Mouse (Mus musculus) layer of hippocampus, postnatal 25 days (tissue): Measurements from ENCODE around the gene Psmf1. TPM values are rescaled to one million over a fixed set of nuclear protein-coding genes. Genes with fewer than 3 reads are reported as not detected.

Experiments used
- DNase-seq, 2 experiments: peaks; one replicate each; pipeline ENCODE4 v3.0.0; 2022; ENCODE audit warnings: mixed read lengths in 2 of 2, low spot score in 1 of 2; ENCODE audit errors: extremely low spot score in 1 of 2
- total RNA-seq, 2 experiments: library from RNA; stranded (reverse); gene quantifications; 2 replicates each; pipeline ENCODE4 v1.2.3; 2021

Psmf1 gene
- total RNA-seq, 2 experiments from 2014 or later, result 33.3 to 34.0 TPM

DNA sequence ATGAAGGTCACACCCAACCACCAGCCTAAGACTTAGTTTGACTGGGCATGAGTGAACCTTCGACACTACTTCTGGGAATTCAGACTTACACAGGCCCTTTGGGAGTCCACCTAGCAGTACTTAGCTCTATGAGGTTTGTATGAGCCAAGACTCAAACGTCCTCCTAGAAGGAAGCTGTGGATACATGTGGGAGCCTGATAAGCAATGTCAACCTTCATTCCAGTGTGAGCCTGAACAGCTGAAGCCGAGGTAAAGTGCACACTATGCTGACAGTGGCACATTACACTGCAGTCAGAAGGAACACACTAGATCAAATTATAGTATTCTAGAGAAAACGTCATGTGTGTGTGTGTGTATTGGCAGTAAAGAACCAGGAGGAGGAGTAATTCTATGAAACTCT is 5.5 kb downstream of the Psmf1 start:
- no peak for DNase-seq

DNA sequence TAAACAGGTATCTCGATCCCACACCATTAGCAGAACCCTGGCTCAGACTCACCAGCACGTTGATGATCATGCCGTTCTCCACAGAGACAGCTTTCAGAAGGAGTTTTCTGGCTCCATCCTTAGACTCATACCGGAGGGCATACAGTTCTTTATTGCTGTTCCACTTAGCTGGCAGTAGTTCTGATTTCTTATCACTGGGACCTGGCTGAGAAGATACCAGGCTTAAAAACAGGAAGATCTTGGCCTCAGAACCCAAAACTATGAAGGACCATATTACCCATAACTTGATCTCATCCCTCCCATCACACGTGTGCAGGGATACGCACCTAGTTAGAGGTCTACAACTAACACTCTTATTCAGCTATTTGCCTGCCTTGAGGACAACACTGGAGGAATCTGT is 8.6 kb downstream of the Psmf1 start:
- no peak for DNase-seq

DNA sequence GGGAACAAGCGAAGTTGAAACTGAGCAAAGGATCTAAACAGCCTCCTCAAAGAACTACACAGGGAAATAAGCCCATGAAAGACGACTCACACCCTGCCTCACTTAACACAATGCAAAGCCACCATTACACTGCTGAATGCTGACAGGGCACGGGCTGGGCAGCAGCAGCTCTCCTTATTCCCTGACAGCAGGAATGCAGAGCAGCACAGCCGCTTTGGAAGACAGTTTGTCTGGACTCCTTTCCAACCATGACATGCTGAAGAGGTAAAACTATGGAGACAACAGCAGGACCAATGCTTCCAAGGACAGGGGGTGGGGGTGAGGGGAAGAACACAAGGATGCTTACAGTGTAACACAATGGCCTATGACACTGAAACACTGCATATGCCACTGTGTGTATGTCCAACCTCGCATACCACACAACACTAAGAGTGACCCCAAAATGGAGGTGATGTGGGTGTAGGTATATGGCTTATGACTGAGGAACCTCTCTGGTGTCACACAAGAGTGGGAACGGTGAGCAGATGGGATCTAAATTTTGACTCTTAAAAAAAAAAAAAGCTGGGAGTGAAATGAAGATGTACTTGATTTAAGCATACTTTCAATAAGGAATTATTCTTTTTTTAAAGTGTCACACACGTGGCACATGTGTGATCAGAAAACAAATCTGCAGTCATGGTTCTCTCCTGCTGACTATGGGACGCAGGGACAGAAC is 10.7 kb downstream of the Psmf1 start:
- DNase-seq, result no peak

DNA sequence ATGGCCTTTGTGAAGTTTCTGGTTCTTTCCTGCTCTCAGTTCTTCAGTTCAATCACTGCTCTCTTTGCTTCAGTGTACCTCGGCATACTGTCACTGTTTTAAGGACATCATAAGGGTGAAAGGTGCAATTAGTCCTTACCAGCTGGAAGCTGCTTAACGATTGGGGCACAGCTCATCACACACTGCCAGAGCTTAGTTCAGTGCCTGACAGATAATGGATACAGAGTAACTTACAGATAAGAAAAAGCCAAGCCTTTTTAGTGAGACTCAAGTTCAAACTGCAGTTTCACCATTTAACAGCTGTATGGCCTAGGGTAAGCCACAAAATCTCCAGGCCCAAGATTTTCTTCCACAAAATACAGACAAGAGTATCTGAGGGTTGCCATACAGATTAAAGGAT is 19.9 kb downstream of the Psmf1 start:
- no peak for DNase-seq

DNA sequence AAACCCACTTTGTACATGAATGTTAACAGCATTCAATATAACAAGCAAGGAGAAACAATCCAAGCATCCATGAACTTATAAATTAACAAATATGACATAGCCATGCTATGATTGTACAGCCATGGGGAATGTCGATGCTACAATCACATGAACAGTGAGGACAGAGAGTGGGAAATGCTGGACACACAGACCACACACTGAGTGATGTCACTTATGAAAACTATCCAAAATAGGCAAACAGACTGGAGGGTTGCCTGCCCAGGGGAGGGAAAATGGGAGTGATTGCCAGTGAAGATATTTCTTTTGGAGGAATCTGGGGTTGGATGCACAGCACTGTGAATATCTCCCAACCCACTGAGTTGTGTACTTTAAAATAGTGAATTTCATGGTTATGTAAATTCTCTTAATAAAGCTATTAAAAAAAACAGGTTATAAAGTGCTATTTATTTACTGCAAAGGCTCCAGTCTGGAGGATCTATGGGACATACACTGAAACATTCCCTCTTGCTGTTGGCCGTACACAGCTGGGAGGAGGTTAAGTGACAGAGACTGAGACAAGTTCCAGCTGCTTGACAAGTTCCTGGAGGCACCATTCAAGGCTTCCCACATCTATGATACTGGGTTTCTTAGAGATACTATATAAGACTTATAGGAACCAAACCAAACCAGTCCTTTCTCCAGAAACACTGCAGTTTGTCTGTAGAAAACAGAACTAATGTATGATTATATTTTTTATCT is 27.5 kb downstream of the Psmf1 start:
- DNase-seq, result no peak

DNA sequence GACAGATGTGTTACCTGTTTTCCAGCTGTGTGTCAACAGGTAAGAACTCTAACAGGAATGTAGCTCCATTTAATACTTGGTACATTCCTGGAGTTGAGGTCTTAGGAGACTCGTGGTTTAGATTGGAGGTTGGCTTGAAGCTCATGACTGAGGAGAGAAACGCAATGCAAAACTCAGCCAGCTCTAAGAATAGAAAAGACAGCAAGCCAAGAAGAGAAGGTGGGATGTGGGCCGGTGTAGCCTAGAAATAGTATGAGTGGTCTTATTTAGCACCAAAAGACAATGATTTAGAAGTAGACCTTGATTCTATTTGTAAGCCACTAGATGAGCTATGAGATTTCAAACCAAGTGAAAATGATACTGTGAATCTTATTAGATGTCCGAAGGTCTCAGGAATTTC is 28.5 kb downstream of the Psmf1 start:
- no peak for DNase-seq

GRCm38 (mm10) chr2:151712647-151713046 is 31.3 kb downstream of the Psmf1 start:
- DNase-seq, result no peak

GRCm38 (mm10) chr2:151702851-151703190 is 41.2 kb downstream of the Psmf1 start:
- DNase-seq, result peak in 1 of 2 experiments; percentile 13

GRCm38 (mm10) chr2:151702146-151702850 is 41.7 kb downstream of the Psmf1 start:
- peak; percentile 37 to 41 for DNase-seq

DNA sequence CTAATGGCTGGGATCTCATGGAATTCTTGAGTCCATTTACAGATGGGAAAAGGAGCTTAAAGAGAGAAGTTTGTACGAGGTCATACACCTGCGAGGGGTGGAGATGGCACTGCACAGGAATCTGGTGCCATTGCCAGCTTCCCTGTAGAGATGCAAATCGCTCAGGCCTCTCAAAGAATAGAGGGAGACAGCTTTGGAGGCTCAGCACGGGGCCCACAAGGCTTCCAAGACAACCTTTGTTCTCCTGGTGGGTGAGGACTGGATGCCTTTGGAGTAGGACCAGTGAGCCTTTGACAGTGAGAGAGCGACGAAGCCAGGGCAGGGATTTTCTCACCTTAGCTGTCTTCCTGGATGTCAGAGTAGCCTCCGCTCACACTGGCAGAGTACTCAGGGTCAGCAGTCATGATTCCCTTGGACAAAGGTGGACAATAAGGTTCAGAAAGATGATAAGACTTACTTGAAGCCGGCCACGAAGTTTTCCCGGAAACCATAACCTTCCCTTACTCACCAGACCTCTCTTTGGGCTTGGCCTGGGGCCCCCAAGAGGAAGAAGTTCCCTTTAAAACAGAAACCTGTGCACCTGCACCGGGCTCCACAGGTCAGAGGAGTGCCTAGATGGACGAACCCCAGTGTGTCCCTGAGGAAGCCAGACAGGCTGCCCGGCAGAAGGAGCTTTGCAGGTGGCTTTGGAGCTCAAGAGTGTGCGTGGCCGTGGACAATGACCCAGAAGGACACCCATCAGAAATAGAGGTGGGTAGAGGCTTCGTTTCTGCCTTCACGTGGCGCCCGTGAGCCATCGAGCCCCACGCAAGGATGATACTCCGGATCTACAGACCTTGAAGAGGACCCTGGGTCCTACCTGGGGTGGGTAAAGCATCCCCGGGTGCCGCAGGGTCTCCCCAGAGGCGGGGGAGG is 42.5 kb downstream of the Psmf1 start, which contains the start of gene Tmem74b:
Gene Tmem74b (plus strand): TSS at position 778 of the 915 bp plus-strand sequence.
- peak in 1 of 2 experiments; percentile 14 for DNase-seq

DNA sequence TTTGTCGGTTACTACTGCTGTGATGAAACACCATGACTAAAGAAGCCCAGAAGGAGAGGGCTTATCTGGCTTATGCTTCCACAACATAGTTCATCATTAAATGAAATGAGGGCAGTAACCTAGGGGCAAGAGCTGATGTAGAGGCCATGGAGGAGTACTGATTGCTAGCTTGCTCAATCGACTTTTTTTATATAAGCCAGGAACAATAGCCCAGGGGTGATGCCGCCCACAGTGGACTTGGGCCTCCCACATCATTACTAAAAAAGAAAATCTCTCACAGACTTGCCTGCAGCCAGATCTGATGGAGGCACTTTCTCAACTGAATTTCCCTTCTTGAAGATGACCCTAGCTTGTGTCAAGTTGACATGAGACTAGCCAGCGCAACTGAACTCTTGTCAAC is 61.0 kb downstream of the Psmf1 start:
- no peak for DNase-seq

GRCm38 (mm10) chr2:151682357-151682756 is 61.6 kb downstream of the Psmf1 start:
- DNase-seq, result peak in 1 of 2 experiments; percentile 21

DNA sequence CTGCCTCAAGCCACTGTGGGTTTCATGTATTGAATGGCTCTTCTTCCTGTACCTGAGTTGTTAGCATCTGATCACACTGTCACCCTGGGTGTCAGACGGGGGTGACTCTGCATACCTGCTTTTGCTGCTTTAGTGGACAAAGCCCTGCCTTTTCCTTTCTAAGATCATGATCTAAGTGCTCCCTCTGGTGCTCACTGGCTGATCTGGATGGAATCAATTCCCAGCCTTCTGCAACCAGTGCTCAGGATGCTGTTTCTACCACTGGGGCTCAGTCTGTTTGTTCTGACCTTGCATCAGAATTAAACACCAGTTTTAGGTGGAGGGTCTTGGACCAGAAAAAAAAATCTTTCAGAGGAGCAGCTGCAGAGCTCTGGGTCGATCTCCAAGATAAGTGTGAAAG is 67.8 kb downstream of the Psmf1 start:
- DNase-seq, result peak in 1 of 2 experiments; percentile 16

DNA sequence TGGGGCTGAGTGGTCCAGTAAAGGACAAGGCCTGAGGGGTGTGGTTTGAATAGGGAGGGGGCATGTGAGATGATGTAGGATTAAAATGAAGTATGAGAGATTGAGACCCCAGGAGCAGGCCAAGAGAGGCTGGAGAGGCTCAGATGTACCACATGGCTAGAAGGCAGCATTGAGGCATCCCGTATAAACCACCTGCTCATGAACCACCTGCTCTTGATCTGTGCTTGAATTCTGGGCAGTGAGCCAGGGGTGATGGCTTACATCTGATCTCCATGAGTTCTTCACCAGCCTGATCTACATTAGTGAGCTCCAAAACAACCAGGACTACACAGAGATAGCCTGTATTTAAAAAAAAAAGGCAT is 73.0 kb downstream of the Psmf1 start:
- DNase-seq, result no peak

- DNase-seq, result no peak
Measured at GRCm38 (mm10) chr2:151670026-151670967, 73.7 kb downstream of the Psmf1 start.

- DNase-seq, result no peak
Measured at GRCm38 (mm10) chr2:151668433-151668832, 75.6 kb downstream of the Psmf1 start, which contains the start of gene Rad21l. TSS of gene Rad21l (minus strand) at chr2:151668533.
